Mouse (Mus musculus): Measurements from ENCODE around the gene Fxyd6.

Gene Fxyd6

GRCm38 (mm10) chr9:45412700-45413477 lies 42.9 kb downstream of the Fxyd6 start:
- DNase-seq: no peak

- peak; percentile 34 for DNase-seq
Observed at GRCm38 (mm10) chr9:45413478-45414140, 43.6 kb downstream of the Fxyd6 start.

GRCm38 (mm10) chr9:45415912-45416311 lies 45.9 kb downstream of the Fxyd6 start:
- DNase-seq: peak; percentile 61

- DNase-seq: peak; percentile 37
Observed at GRCm38 (mm10) chr9:45417245-45417644, 47.3 kb downstream of the Fxyd6 start.

GRCm38 (mm10) chr9:45418252-45418651 lies 48.3 kb downstream of the Fxyd6 start:
- DNase-seq: peak; percentile 83

GRCm38 (mm10) chr9:45421209-45421608 lies 51.2 kb downstream of the Fxyd6 start:
- DNase-seq: peak; percentile 46

- no peak for DNase-seq
Observed at GRCm38 (mm10) chr9:45422761-45423298, 52.8 kb downstream of the Fxyd6 start.

GRCm38 (mm10) chr9:45426456-45426855 lies 56.5 kb downstream of the Fxyd6 start, which contains the start of gene Dscaml1:
Dscaml1 (plus strand) TSS chr9:45426628.
- no peak for DNase-seq

GRCm38 (mm10) chr9:45429392-45429791 lies 59.4 kb downstream of the Fxyd6 start:
- DNase-seq: no peak

- DNase-seq: peak; percentile 37
Observed at GRCm38 (mm10) chr9:45429951-45430697, 60.1 kb downstream of the Fxyd6 start.

GRCm38 (mm10) chr9:45430698-45430959 lies 60.6 kb downstream of the Fxyd6 start:
- DNase-seq: no peak

GRCm38 (mm10) chr9:45431150-45431549 lies 61.2 kb downstream of the Fxyd6 start:
- DNase-seq: no peak

- peak; percentile 78 for DNase-seq
Observed at GRCm38 (mm10) chr9:45432639-45433038, 62.7 kb downstream of the Fxyd6 start.

- no peak for DNase-seq
Observed at GRCm38 (mm10) chr9:45433119-45433518, 63.1 kb downstream of the Fxyd6 start.

GRCm38 (mm10) chr9:45434171-45434570 lies 64.2 kb downstream of the Fxyd6 start:
- no peak for DNase-seq

- no peak for DNase-seq
Observed at GRCm38 (mm10) chr9:45439025-45439424, 69.0 kb downstream of the Fxyd6 start.

GRCm38 (mm10) chr9:45440083-45440784 lies 70.2 kb downstream of the Fxyd6 start:
- DNase-seq: no peak

GRCm38 (mm10) chr9:45444251-45444798 lies 74.3 kb downstream of the Fxyd6 start:
- no peak for DNase-seq

All from layer of hippocampus, adult 9-11 months (tissue).